Mouse (Mus musculus): Measurements from ENCODE around the gene Plekhm1.

Plekhm1 gene

DNA sequence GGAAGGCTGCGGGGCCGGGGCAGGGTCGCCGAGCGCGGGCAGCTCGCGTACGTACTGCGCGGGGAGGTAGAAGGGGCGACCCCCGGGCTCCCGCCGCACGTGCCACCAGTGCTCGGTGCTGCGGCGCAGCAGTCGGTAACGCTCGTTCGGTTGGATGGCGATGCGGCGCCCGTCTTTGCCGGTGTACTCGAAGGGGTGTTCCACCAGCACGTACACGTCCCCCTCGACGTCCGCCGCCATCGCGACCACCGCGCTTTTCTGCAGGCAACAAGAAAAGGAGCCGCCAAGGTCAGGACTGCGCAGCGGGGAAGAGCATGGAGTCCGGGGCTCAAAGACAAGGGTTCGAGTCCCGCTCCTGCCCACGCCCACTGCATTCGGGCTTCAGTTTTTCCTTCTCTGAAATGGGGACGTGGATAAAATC is 51.8 kb downstream of the Plekhm1 start:
- no peak for DNase-seq (ENCODE audit: low read depth)

DNA sequence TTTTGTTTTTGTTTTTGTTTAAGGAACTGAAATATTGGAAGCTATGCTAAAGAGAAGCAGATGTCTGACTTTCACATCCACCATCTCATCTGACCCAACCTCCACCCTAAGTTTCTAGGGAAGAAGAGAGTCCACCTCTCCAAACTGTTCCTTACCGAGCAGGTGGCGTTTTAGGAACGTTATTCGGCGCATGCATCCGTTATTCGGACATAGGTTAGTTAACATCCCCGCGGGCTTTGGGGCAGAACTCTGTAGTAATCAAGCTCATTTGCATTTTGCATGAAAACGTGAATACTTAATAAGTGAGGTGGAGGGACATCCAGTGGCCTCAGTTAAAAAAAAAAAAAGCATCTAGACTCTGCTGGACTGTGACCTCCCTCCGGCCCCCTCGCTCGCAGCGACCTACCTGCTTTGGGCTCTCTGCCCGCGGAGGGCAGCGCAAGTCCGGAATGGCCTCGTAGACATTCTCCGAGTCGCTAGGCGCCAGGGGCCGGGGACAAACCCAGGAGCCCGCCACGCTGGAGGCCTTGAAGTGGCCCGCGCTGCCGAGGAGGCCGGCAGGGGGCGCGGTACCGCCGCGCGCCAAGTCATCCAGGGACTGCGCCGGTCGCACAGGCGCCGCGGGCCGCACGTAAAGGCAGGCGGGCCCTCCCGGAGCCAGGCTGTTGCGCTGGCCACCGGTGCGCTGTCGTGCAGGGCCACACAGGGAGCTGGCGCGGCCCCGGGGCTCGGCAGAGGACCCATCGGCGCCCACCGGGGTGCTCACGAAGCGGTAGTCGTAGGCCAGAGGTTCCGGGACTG is 52.4 kb downstream of the Plekhm1 start:
- DNase-seq (ENCODE audit: low read depth), result no peak

DNA sequence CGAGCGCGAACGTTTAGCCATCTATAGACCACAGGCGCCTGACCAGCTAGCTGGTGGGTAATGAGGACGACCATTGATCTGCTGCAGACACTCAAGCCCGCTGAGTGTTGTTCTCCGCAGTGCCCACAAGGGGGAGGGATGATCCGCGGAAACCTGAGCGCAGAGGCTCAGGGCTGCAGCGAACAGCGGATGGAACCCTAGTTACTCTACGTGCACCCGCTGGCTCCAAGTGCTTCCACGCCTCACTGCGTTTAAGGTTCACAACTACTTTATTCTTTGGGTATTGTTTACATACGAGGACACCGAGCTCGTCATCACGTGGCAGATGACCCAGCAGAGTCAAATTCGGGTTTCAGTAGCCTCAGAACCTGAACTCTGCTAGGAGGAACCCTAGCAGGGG is 53.4 kb downstream of the Plekhm1 start:
- DNase-seq (ENCODE audit: low read depth), result peak; percentile 75

DNA sequence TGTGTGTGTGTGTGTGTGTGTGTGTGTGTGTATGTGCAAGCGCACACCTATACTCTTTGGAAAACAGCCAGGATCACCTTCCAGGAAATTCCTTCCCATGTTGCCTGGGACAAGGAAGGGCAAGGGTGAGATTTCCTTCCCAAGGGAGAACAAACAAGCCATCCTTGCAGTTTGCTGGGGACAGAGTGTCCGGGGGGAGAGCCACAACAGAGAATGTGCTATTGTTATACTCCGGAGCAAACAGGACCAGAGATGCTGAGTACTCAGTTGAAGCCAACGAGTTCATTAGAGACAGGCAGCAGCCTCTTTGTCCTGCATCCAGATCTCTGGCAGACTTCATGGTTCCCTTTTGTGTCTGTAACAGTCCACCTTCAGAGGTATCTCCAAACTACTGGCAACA is 54.2 kb downstream of the Plekhm1 start:
- DNase-seq (ENCODE audit: low read depth), result no peak

DNA sequence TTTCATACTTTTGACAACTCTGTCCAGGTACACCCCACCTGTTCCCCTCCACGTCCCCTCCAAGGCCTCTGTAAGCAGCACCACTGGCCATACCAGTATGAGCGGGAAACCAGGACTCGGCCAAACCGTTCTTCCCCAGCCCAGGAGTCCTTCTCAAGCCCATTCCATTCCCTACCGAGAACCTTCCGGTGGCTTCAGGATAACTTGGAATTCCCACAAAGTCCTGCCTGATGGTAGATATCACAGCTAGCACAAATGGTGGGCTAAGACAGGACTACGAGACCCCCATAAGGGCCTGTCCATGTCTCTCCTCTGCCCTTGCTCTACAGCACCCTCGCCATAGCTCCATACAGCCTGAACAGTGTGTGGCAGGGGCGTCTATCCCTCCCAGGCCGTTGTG is 54.8 kb downstream of the Plekhm1 start:
- no peak for DNase-seq (ENCODE audit: low read depth)

DNA sequence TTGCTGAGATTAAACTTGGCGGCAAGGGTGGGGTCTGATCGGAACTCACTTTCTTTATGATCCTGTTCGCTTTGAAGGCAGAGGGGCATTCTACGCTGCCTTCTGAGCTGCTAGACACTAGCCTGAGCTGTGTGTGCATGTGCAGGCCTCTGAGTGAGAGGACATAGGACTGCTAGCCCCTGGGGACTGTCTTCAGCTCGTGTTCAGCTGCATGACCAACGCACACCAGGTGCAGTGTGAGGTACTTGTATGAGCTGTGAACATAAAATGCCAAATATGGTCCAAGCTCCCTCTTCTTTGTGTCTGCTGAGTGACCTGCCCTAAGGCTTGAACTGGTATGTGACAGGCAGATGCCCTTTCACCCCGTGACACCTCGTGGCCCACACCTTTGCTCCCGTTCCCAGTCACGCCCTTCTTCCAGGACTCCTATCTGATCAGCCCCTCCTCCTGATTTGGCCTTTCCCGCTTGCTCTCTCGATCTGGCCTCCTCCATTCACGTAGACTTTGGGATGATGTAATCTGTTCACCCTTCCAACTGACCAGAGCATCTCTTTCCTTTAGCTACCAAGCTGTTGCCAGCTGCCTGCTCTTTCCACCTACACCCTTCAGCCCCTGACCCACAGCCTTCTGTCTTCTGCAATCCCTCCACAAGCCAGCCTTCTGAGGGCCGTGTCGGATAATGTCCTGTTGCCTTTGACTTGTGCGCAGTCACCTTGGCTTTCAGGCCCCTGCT is 55.4 kb downstream of the Plekhm1 start:
- no peak for DNase-seq (ENCODE audit: low read depth)

DNA sequence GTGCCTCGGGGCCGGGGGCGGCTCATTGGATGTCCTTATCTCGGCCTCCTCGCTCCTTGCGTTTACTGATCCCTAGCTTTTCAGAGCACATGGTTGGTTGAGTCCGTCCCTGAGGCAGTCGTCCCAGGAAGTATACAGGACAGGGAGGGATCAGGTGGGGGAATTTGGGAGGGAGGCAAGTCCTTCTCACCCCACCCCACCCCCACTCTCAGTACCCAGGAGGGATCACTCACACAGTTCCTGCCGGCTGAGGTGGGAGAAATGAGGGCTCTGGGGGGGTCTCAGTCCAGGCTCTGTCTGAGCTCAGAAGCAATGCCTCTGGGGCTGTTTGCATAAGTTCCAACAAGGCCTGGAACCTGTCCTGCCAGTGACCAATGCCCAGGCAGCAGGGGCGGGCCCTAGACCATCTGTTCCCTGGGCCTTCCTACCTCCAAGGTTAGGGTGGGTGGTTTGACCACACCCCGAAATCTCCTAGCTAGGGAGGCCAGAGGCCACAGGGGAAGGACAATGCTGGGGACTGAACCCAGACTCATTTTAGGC is 56.4 kb downstream of the Plekhm1 start:
- DNase-seq (ENCODE audit: low read depth), result no peak

DNA sequence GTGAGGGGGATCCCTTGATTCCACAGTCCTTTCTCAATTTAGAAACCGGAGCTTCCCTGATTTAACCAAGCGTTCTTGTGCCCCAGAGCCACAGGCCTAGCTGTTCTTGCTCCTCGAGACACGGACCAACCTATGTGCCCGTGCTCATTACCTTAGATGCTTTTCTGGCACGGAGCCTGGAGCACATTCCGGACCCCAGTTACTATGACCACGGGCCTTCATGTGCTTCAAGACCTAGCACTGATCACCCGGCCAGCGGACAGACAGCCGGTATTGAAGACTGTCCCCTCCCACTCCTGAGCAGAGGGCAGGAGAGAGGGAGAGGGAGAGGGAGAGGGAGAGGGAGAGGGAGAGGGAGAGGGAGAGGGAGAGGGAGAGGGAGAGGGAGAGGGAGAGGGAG is 57.2 kb downstream of the Plekhm1 start:
- no peak for DNase-seq (ENCODE audit: low read depth)

DNA sequence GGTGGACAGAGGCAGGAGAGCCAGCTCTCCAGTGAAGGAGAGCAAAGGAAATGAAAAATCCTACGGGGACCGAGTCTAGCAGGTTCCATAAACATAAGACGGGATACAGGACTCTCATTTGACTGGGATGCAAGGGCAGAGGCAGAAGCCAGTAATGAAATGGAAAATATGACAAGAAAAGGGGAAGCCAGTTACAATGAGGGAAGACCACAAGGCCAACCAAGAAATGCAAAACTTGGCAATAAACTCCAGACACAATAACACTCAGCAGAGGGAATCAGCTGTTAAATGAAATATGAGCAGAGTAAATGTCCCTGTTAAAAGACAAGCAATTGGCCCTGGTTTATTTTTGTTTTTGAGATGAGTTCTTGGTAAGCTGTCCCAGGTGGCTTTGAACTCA is 58.5 kb downstream of the Plekhm1 start:
- DNase-seq (ENCODE audit: low read depth), result no peak

DNA sequence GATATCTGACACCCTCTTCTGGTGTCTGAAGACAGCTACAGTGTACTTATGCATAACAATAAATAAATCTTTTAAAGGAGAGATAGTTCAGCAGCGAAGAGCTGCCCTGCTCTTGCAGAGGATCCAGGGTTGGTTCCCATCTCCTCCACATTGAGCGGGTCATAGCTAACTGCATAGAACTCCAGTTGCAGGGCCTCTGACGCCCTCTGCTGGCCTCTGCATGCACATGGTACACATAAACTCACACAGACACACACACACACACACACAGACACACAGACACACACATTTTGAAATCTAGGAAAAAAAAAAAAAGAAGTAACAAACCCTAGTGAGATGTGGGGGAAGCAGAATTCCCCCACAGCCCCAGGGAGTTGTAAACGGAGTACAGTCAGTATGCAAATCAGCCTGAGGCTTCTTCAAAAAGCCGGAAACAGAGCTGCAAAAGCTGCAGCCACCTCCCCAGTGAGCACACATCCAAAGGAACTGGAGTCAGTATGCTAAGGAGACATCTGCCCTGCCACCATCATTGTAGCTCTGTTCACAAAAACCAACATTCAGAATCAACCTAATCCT is 60.2 kb downstream of the Plekhm1 start:
- no peak for DNase-seq (ENCODE audit: low read depth)

DNA sequence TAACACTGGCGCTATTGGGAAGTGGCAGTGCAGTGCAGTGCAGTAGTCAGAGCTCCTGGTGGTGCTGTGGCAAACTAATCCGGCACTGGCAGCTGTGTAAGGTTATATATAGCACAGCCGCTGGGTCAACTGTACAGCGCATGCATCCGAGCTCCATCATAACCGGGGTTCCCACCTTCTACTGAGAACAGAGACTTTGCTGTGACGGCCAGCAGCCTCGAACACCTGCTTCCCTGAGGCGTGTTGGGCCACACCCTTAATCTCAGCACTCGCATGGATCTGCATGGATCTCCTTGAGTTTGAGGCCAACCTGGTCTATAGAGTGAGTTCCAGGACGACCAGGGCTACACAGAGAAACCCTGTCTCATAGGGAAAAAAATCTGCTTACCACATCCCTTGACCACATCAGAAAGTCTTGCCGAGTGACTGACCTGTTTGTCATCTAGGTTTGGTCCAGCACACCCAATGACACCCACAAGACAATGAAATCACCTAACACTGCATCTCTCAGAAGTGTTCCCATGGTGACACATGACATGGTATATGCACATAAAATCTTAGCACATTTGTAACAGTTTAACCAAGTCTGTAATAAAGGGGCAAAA is 61.7 kb downstream of the Plekhm1 start:
- DNase-seq (ENCODE audit: low read depth), result no peak

DNA sequence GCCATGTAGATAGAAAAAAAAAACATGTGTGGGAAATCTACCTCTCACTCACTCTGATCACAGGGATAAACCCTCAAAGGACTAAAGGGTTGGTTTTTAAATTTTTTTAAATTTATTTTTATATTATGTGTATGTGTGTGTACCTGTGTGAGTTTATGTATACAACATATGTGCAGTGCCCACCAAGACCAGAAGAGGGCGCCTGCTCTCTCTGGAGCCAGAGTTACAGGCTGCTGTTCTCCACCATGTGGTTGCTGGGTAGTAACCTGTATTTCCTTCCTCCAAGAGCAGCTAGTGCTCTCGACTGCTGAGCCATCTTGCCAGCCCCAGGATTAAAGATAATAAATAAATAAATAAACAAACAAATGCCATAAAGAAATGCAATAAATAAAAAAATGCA is 62.8 kb downstream of the Plekhm1 start:
- no peak for DNase-seq (ENCODE audit: low read depth)

DNA sequence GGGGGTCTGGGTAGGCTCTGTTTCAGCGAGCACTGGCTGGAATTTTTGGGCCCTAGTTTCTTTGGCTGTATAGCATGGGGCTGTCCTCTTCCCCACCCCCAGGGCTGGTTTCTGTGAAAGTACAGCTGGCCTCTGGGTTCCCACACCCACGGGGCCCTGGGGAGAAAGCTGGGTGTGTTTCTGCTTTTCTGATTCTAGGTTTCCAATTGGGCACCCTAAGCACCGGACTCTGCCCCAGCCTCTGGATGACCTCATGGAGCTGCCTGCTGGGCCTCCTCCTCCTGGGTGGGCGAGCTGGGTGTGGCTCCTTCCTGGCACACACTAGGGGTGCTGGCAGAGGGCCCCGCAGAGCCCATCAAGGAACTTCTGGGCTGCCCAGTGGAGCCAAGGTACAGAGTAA is 65.8 kb downstream of the Plekhm1 start:
- peak; percentile 77 for DNase-seq (ENCODE audit: low read depth)

DNA sequence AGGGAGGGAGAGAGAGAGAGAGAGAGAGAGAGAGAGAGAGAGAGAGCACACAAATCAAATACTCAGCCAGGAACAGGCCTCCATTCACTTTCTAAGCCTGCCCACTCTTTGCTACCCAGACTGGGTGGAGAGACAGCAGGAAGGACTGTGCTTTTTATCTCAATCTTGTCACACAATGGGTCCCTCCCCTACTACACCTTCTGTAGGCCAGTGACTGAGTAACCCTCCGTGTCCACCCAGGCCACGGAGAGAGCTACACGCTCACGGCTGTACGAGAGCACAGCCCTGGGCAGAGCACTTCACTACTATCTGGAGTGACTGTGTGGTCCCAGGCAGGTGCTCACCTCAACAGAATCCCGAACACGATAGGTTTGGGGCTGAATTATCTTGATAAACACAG is 66.3 kb downstream of the Plekhm1 start:
- no peak for DNase-seq (ENCODE audit: low read depth)

DNA sequence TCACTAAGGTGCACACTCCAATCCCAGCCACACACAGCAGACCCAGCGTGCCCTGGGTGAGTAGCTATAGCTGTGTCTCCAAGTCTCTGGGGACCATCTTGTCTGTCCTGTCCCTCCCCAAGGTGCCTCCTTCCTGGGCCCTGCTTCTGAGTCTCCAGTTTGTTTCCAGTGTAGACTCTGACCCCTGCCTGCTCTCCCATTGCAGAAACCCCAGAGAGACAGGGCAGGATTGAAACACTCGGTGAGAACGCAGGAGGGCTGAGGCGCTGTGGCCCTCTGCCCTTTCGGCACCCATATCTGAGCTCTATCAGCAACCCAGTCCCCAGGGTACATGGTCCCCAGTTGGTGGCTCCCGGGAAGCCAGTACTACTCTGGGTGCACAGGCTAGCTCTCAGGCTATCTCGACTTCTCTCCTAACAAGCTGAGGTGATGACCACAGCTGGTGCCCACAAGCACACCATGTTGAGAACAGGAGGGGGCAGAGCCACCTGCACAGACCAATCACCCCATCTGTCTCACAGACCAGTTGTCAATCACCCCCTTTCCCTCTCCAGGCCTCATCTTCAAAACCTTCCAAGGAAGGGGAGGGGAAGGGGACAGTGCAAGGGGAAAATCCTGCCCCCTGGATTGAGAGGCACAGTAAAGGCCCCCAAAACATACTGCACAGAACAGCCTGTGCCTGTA is 66.9 kb downstream of the Plekhm1 start:
- no peak for DNase-seq (ENCODE audit: low read depth)

DNA sequence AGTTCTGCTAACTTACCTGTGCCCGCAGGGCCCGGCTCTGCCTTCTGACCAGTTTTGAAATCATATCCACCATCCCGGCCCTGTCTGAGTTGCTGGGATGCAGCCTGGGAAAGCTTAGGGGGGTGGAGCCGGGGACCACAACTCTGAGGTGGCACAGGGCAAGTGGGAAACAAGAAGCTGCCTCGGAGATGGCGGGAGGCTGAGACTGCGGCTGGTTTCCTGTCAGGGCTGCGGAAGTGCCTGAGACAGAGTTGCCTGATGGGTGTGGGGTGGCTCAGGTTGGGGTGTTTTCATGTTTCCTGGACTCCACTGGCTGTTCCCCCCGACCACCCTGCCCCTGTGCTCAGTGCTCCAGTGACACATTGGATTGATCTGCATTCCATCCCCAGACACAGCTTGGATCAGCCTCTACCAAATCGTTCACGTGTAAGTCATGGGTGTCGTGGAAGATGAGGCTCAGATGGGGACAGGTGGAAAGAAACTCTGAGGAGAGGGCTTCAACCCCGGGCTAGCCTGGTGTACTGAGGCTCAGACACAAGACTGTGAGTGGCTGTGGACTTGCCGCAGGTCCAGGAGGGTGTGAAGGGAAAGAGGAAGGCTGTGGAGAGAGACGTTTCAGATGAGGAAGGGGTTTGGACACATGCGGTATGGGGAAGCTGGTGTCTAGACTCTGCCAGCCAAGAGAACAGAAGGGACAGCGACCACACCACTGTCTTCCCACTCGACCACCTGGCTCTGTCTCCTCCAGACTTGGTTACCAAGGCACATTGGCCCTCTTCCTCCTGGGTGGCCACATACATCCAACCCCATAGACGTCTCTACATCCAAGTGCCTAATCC is 67.8 kb downstream of the Plekhm1 start:
- DNase-seq (ENCODE audit: low read depth), result no peak

DNA sequence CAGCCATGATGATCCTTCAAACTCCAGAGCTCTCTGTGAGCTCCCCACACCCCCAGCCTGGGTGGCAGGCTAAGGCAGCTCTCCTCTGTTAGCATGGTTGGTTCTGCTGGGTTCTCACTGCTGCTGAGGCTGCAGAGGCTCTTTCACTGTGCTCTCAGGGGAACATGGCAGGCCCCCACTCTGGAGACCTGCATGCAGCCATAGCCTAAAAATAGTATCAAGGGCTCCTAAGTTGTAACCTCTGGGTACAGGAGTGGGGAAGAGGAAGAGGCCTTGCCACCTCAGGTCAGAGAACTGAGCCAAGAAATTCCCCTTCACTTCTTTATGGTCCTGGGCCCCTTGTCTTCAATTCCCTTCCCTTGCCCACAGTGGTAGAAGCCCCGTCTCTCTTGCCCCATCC is 68.6 kb downstream of the Plekhm1 start:
- no peak for DNase-seq (ENCODE audit: low read depth)

DNA sequence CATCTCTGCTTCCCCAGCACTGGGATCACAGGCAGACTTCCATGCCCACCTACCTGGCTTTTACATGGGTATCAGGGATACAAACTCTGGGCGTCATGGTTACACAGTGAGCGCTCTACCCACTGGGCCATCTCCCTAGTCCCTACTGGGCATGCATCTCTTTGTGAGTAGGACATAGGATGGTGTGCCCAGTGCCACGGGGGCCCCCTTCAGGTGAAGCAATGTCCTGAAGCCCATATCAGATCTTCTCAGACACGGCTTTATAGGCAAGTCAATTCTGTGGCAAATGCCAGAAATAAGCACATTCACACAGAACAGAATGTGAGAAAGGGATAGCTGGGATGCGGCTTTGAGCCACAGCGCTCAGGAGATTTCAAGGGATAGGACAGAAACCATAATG is 69.4 kb downstream of the Plekhm1 start:
- DNase-seq (ENCODE audit: low read depth), result no peak

DNA sequence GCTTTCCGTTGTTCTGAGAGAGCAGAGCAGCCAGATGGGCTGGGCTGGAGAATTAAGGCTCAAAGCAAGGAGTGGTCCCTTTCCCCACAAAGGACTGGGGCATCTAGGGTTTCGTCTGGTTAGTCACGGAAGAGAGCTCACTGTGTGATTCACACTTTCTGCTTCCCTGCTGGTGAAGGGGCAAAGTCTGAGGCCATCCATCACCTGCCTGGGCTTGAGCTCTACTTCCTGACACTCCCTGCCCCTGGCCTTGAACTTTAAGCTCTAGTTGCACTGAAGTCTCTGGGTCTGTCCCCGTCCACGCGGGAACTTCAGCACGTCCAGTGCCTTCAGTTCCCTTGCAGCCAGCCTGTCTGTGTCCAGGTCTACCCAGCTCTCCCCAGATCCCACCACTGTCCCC is 71.8 kb downstream of the Plekhm1 start:
- DNase-seq (ENCODE audit: low read depth), result peak; percentile 62

DNA sequence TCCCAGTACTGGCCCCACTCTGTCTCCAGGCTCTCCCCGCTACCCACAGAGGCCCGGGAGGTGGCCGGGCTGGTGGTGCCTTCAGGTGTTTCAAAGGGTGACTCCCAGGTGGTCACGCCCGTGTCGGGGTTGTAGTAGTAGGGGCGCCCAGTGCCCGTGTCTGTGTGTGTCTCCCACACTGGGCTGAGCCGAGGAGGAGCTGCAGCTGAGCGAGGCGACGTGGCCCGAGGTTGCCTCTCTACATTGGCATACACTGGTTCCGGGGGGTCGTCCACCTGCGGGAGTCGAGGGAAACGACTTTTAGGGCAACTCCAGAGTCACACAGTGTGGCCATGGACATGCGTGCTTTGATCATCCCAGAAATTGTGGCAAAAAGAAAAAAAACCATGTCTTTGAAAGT is 72.4 kb downstream of the Plekhm1 start:
- DNase-seq (ENCODE audit: low read depth), result no peak
